Mouse (Mus musculus) CH12.LX (cell line): ENCODE results near the gene Sh2b2. TPM values are rescaled to one million over a fixed set of nuclear protein-coding genes. Genes with fewer than 3 reads are reported as not detected.

Experiments used
- DNase-seq: peaks from one replicate; pipeline ENCODE4 v3.0.0-alpha.2; 2013; ENCODE audit errors: extremely low read depth
- H3K27ac ChIP-seq: 2 replicates; pipeline ENCODE4 v1.5.1; 2012; ENCODE audit warnings: low read depth, mild to moderate bottlenecking, control low read depth, moderate library complexity; ENCODE audit not compliant: insufficient read depth
- H3K27me3 ChIP-seq: replicated peaks from 2 replicates; pipeline ENCODE3; 2012; ENCODE audit warnings: inconsistent platforms
- H3K36me3 ChIP-seq, 2 experiments: replicated peaks in 1 of 2; 2 replicates each; pipeline versions ENCODE3 to v1.6.1; 2012; ENCODE audit warnings: inconsistent platforms in 1 of 2, low read length in 1 of 2, mild to moderate bottlenecking in 1 of 2, mixed read lengths in 1 of 2, moderate library complexity in 1 of 2; ENCODE audit not compliant: control insufficient read depth in 1 of 2, insufficient read depth in 1 of 2
- H3K4me1 ChIP-seq, 2 experiments: 2 replicates each; pipeline ENCODE4 v1.6.1; 2012; ENCODE audit warnings: inconsistent platforms in 1 of 2, moderate library complexity in 1 of 2; ENCODE audit not compliant: insufficient read depth in 2 of 2, control insufficient read depth in 1 of 2
- H3K4me2 ChIP-seq: 2 replicates; pipeline ENCODE4 v1.6.1; 2012; ENCODE audit warnings: low read depth, mild to moderate bottlenecking, control low read depth; ENCODE audit not compliant: poor library complexity, insufficient read depth, severe bottlenecking
- H3K4me3 ChIP-seq, 3 experiments: fragments of 150-350 bp in 1 of 3; sonication (generic) in 1 of 3; replicated peaks in 1 of 3; 2 replicates each; pipeline versions ENCODE3 to v1.5.1; 2011 to 2012; ENCODE audit warnings: low read depth in 2 of 3, low read length in 2 of 3, mild to moderate bottlenecking in 2 of 3, moderate library complexity in 2 of 3, control low read depth in 1 of 3, improper control_type of control experiment in 1 of 3, inconsistent platforms in 1 of 3, mixed read lengths in 1 of 3; ENCODE audit not compliant: poor library complexity in 1 of 3
- H3K79me2 ChIP-seq: replicated peaks from 2 replicates; pipeline ENCODE4 v1.6.1; 2012; ENCODE audit warnings: mild to moderate bottlenecking, moderate library complexity; ENCODE audit not compliant: control insufficient read depth, poor library complexity, insufficient read depth, severe bottlenecking; ENCODE audit errors: extremely low read depth
- H3K9ac ChIP-seq: 2 replicates; pipeline ENCODE4 v1.6.1; 2012; ENCODE audit warnings: low read depth, mild to moderate bottlenecking, control low read depth, moderate library complexity; ENCODE audit not compliant: insufficient read depth
- H3K9me3 ChIP-seq: replicated peaks from 2 replicates; pipeline ENCODE3; 2012; ENCODE audit warnings: low read length, inconsistent platforms, mixed read lengths
- CHD2 ChIP-seq: IDR thresholded peaks from 2 replicates; pipeline ENCODE4 v1.6.1; 2011; ENCODE audit warnings: low read length, improper control_type of control experiment
- CTCF ChIP-seq, 2 experiments: IDR thresholded peaks in 1 of 2; conservative IDR thresholded peaks in 1 of 2; 2 replicates each; pipeline ENCODE4 v1.5.1; 2011 to 2012; ENCODE audit warnings: low read depth in 2 of 2, low read length in 2 of 2, improper control_type of control experiment in 1 of 2, inconsistent platforms in 1 of 2, mild to moderate bottlenecking in 1 of 2, moderate library complexity in 1 of 2
- ELF1 ChIP-seq: IDR thresholded peaks from 2 replicates; pipeline ENCODE4 v1.6.1; 2014; ENCODE audit warnings: low read depth, mild to moderate bottlenecking, inconsistent platforms, low read length, improper control_type of control experiment
- HCFC1 ChIP-seq: IDR thresholded peaks from 2 replicates; pipeline ENCODE4 v1.6.1; 2012; ENCODE audit warnings: low read depth, mild to moderate bottlenecking, inconsistent platforms, low read length, improper control_type of control experiment
- IRF4 ChIP-seq: IDR thresholded peaks from 2 replicates; pipeline ENCODE4 v1.6.1; 2014; ENCODE audit warnings: low read depth, mild to moderate bottlenecking, inconsistent platforms, low read length, improper control_type of control experiment
- KAT2A ChIP-seq: IDR thresholded peaks from 2 replicates; pipeline ENCODE4 v1.6.1; 2012; ENCODE audit warnings: low read length, improper control_type of control experiment, inconsistent platforms; ENCODE audit not compliant: insufficient replicate concordance
- MEF2A ChIP-seq: IDR thresholded peaks from 2 replicates; pipeline ENCODE4 v1.6.1; 2014; ENCODE audit warnings: low read depth, mild to moderate bottlenecking, inconsistent platforms, low read length, improper control_type of control experiment, borderline replicate concordance
- NELFE ChIP-seq: IDR thresholded peaks from 2 replicates; pipeline ENCODE4 v1.6.1; 2011; ENCODE audit warnings: low read depth, low read length, improper control_type of control experiment
- POLR2A ChIP-seq: IDR thresholded peaks from 2 replicates; pipeline ENCODE4 v1.6.1; 2011; ENCODE audit warnings: low read depth, mild to moderate bottlenecking, improper control_type of control experiment, low read length
- RAD21 ChIP-seq: IDR thresholded peaks from 2 replicates; pipeline ENCODE4 v1.6.1; 2011; ENCODE audit warnings: low read depth, mild to moderate bottlenecking, low read length, improper control_type of control experiment, moderate library complexity
- SMC3 ChIP-seq: IDR thresholded peaks from 2 replicates; pipeline ENCODE4 v1.6.1; 2011; ENCODE audit warnings: low read depth, low read length, improper control_type of control experiment
- USF1 ChIP-seq: IDR thresholded peaks from 2 replicates; pipeline ENCODE4 v1.6.1; 2014; ENCODE audit warnings: low read depth, mild to moderate bottlenecking, inconsistent platforms, low read length, improper control_type of control experiment
- ZC3H11A ChIP-seq: IDR thresholded peaks from 2 replicates; pipeline ENCODE4 v1.6.1; 2012; ENCODE audit warnings: low read depth, mild to moderate bottlenecking, inconsistent platforms, low read length, improper control_type of control experiment
- dilution Hi-C: fragments of 300-500 bp; cut with MboI; formaldehyde crosslinking; loops from 2 replicates; pipeline ENCODE4 v1.14.3; 2020; ENCODE audit warnings: low sequenced_read_pairs; ENCODE audit not compliant: extremely low pct_unique_long_range_greater_than_20kb, extremely low pct_ligation_motif_present
- in situ Hi-C: fragments of 300-500 bp; cut with MboI; formaldehyde crosslinking; loops from 3 replicates; pipeline ENCODE4 v1.14.3; 2019; ENCODE audit warnings: low sequenced_read_pairs, low pct_ligation_motif_present, low pct_unique_long_range_greater_than_20kb, mixed read lengths
- polyA plus RNA-seq: library from polyadenylated mRNA; unstranded; fragments of >175 nt; gene quantifications from 2 replicates; pipeline ENCODE4 v1.2.1, GENCODE M21; 2012; ENCODE audit warnings: low read depth; ENCODE audit not compliant: insufficient read length
- total RNA-seq, 2 experiments: library from RNA; depleted of rRNA; stranded (reverse); fragments of 300-350 nt in 1 of 2; fragments of >200 nt in 1 of 2; gene quantifications; 2 replicates each; pipeline ENCODE4 v1.2.3; 2012 to 2014

The Sh2b2 gene
- total and polyA plus RNA-seq, 3 experiments = 8.5 to 27.8 (median 17.9) TPM

DNA sequence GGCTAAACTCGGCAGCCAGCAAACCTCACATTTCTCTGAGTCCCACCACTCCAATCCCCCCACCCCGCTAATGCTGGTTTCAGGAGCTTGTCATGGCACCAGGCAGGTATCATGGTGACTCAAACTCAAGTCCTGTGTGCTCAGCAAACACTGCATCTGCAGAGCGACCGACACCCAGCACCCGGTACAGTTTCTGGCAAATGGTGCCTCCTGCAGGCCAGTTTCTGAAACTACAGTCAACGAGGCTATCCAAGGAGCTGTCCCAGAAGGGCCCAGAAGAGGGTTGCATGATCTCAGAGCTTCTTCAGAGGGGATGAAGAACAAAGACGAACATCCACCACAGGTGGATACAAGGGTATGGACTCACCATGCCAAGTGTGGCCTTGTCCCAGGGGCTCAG lies 4.6 kb upstream of the Sh2b2 start:
- dilution Hi-C loops (no loop called here), in situ Hi-C loops (loop anchor here (25.0 kb wide), 1 partner anchor 411 kb away; no protein-coding TSS in a partner anchor)
- Histone ChIP-seq H3K36me3 (peaks cover 0 to 10% of the 10 kb centered on the region in 2 experiments), H3K79me2 (no peaks in the 10 kb centered on the region), H3K4me2 (no peak overlapping the region), H3K27me3 (no peaks in the 10 kb centered on the region), H3K4me1 (peaks cover 23 to 58% of the 10 kb centered on the region in 2 experiments), H3K9me3 (no peaks in the 10 kb centered on the region), H3K4me3 (no peak overlapping the region), H3K27ac (no peak overlapping the region), H3K9ac (no peak overlapping the region)
- peak; percentile 73 for DNase-seq
- TF ChIP-seq IRF4 (0 out of 2 replicates have a peak, but pooled peaks have one; percentile 21), RAD21 (peak; percentile 86), CTCF (conservative IDR thresholded peaks at IDR 0.05 in 1 of 2, IDR thresholded peaks at IDR 0.05 in 1 of 2; ENCODE audit: low read depth in 2 of 2, low read length in 2 of 2) (peak; percentile 45 to 94; a peak in 3 of 4 replicates), ELF1 (no peak), MEF2A (peak; percentile 27; the same call in 1 of the 2 replicates), HCFC1 (no peak), KAT2A (no peak), CHD2 (no peak), ZC3H11A (peak; percentile 71), SMC3 (peak; percentile 97), POLR2A (no peak)

DNA sequence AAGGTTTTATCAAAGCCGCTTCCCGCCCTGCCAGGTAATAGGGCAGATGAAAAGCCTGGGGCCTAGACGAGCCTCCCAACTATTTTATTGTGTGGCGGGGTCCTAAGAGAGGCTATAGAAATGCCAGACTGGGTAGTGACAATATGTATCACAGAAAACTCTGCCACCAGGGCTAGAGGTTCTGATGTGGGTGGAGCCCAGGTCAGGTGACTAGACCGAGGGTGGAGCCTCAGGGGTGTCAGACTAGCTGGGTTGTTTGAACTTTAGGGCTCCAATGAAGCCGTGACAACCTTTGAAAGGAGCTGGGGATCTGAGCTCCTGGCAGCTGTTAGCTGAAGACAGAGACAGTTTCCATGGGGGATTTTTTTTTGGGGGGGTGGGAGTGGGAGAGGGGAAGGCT lies 2.1 kb upstream of the Sh2b2 start:
- Histone ChIP-seq H3K9ac (no peak overlapping the region), H3K4me1 (peaks cover 28 to 60% of the 10 kb centered on the region in 2 experiments)
- DNase-seq = peak; percentile 60
- in situ Hi-C loops = loop anchor here (5.0 kb wide), 1 partner anchor 51 kb away; the partner anchor contains the start of gene Prkrip1
- TF ChIP-seq USF1 = peak; percentile 35
- TF ChIP-seq NELFE = no peak
- TF ChIP-seq, all 38 proteins: peak for 1
- Histone ChIP-seq H3K27me3 (no peaks in the 10 kb centered on the region), H3K36me3 (peaks cover 0 to 7% of the 10 kb centered on the region in 2 experiments), H3K27ac (no peak overlapping the region), H3K79me2 (no peaks in the 10 kb centered on the region), H3K9me3 (no peaks in the 10 kb centered on the region), H3K4me2 (no peak overlapping the region), H3K4me3 (no peak overlapping the region)
- dilution Hi-C loops = no loop called here
